Mouse (Mus musculus): Measurements from ENCODE around the gene Hist1h4m. TPM values are rescaled to one million over a fixed set of nuclear protein-coding genes. Genes with fewer than 3 reads are reported as not detected.

Gene Hist1h4m
- polyA plus RNA-seq, 1 experiment from 2014 or later = not detected

Small RNA genes lying within 50 kb of the gene (microRNA-seq; reads per million reads assigned to microRNA genes)
- gene Gm19658 = not detected
- gene Gm44346 = not detected
- gene Gm44466 = not detected

Other genes starting within 250 kb of the Hist1h4m start
- gene Olfr1364, start 230.0 kb upstream of the Hist1h4m start, polyA plus RNA-seq (2016; fragmentation: Nextera tagmentation; extraction: Ambion mirVana) = not detected in 2 replicates
- not detected in 2 replicates for gene Olfr1362, start 197.7 kb upstream of the Hist1h4m start, polyA plus RNA-seq (2016; fragmentation: Nextera tagmentation; extraction: Ambion mirVana)
- not detected in 2 replicates for gene Olfr11, start 169.2 kb upstream of the Hist1h4m start, polyA plus RNA-seq (2016; fragmentation: Nextera tagmentation; extraction: Ambion mirVana)
- not detected in 2 replicates for gene Olfr1361, start 148.4 kb upstream of the Hist1h4m start, polyA plus RNA-seq (2016; fragmentation: Nextera tagmentation; extraction: Ambion mirVana)
- not detected in 2 replicates for gene Olfr1360, start 134.3 kb upstream of the Hist1h4m start, polyA plus RNA-seq (2016; fragmentation: Nextera tagmentation; extraction: Ambion mirVana)
- not detected in 2 replicates for gene Olfr1359, start 113.6 kb upstream of the Hist1h4m start, polyA plus RNA-seq (2016; fragmentation: Nextera tagmentation; extraction: Ambion mirVana)
- gene Hist1h2bl, start 95.6 kb upstream of the Hist1h4m start, polyA plus RNA-seq (2016; fragmentation: Nextera tagmentation; extraction: Ambion mirVana) = 4.8 TPM in 1 of 2 replicates, not detected in the other
- gene Hist1h2ai, start 95.3 kb upstream of the Hist1h4m start, polyA plus RNA-seq (2016; fragmentation: Nextera tagmentation; extraction: Ambion mirVana) = 18.4 and 22.2 TPM in 2 replicates
- 13.8 and 14.8 TPM in 2 replicates for gene Hist1h3h, start 94.1 kb upstream of the Hist1h4m start, polyA plus RNA-seq (2016; fragmentation: Nextera tagmentation; extraction: Ambion mirVana)
- gene Hist1h2bm, start 89.7 kb upstream of the Hist1h4m start, polyA plus RNA-seq (2016; fragmentation: Nextera tagmentation; extraction: Ambion mirVana) = 5.8 and 5.9 TPM in 2 replicates
- gene Hist1h4j, start 76.7 kb upstream of the Hist1h4m start, polyA plus RNA-seq (2016; fragmentation: Nextera tagmentation; extraction: Ambion mirVana) = 0.74 and 0.86 TPM in 2 replicates
- 2.4 and 4.5 TPM in 2 replicates for gene Hist1h4k, start 61.2 kb upstream of the Hist1h4m start, polyA plus RNA-seq (2016; fragmentation: Nextera tagmentation; extraction: Ambion mirVana)
- 34.1 and 37.7 TPM in 2 replicates for gene Hist1h2ak, start 57.9 kb upstream of the Hist1h4m start, polyA plus RNA-seq (2016; fragmentation: Nextera tagmentation; extraction: Ambion mirVana)
- 4.9 and 5.2 TPM in 2 replicates for gene Hist1h2bn, start 57.6 kb upstream of the Hist1h4m start, polyA plus RNA-seq (2016; fragmentation: Nextera tagmentation; extraction: Ambion mirVana)
- gene Hist1h1b, start 31.1 kb upstream of the Hist1h4m start, polyA plus RNA-seq (2016; fragmentation: Nextera tagmentation; extraction: Ambion mirVana) = 44.0 and 46.6 TPM in 2 replicates
- 166 and 188 TPM in 2 replicates for gene Hist1h3i, start 28.4 kb upstream of the Hist1h4m start, polyA plus RNA-seq (2016; fragmentation: Nextera tagmentation; extraction: Ambion mirVana)
- 13.9 and 15.0 TPM in 2 replicates for gene Hist1h2an, start 24.5 kb upstream of the Hist1h4m start, polyA plus RNA-seq (2016; fragmentation: Nextera tagmentation; extraction: Ambion mirVana)
- gene Hist1h2bp, start 24.3 kb upstream of the Hist1h4m start, polyA plus RNA-seq (2016; fragmentation: Nextera tagmentation; extraction: Ambion mirVana) = 3.0 and 5.2 TPM in 2 replicates
- 23.9 and 32.5 TPM in 2 replicates for gene Hist1h2bq, start 1.5 kb upstream of the Hist1h4m start, polyA plus RNA-seq (2016; fragmentation: Nextera tagmentation; extraction: Ambion mirVana)
- not detected in 2 replicates for gene Hist1h2ao, start 1.3 kb upstream of the Hist1h4m start, polyA plus RNA-seq (2016; fragmentation: Nextera tagmentation; extraction: Ambion mirVana)
- gene Hist1h4n, start 20.4 kb downstream of the Hist1h4m start, polyA plus RNA-seq (2016; fragmentation: Nextera tagmentation; extraction: Ambion mirVana) = 12.5 and 13.8 TPM in 2 replicates
- gene Hist1h2ap, start 21.8 kb downstream of the Hist1h4m start, polyA plus RNA-seq (2016; fragmentation: Nextera tagmentation; extraction: Ambion mirVana) = 6,142 and 6,230 TPM in 2 replicates
- 24.5 and 30.9 TPM in 2 replicates for gene Hist1h2br, start 22.0 kb downstream of the Hist1h4m start, polyA plus RNA-seq (2016; fragmentation: Nextera tagmentation; extraction: Ambion mirVana)
- 24.5 and 26.7 TPM in 2 replicates for gene Zfp184, start 133.3 kb downstream of the Hist1h4m start, polyA plus RNA-seq (2016; fragmentation: Nextera tagmentation; extraction: Ambion mirVana)
- gene Pom121l2, start 169.4 kb downstream of the Hist1h4m start, polyA plus RNA-seq (2016; fragmentation: Nextera tagmentation; extraction: Ambion mirVana) = 0.13 TPM in 1 of 2 replicates, not detected in the other
- 0.28 TPM in 1 of 2 replicates, not detected in the other for gene Prss16, start 198.0 kb downstream of the Hist1h4m start, polyA plus RNA-seq (2016; fragmentation: Nextera tagmentation; extraction: Ambion mirVana)
- gene Hist1h2ah, start 223.8 kb downstream of the Hist1h4m start, polyA plus RNA-seq (2016; fragmentation: Nextera tagmentation; extraction: Ambion mirVana) = 7.0 and 22.0 TPM in 2 replicates
- gene Hist1h2bk, start 224.1 kb downstream of the Hist1h4m start, polyA plus RNA-seq (2016; fragmentation: Nextera tagmentation; extraction: Ambion mirVana) = 10.0 and 10.5 TPM in 2 replicates
- 44.5 and 46.9 TPM in 2 replicates for gene Hist1h4i, start 229.6 kb downstream of the Hist1h4m start, polyA plus RNA-seq (2016; fragmentation: Nextera tagmentation; extraction: Ambion mirVana)
- gene Hist1h2ag, start 231.2 kb downstream of the Hist1h4m start, polyA plus RNA-seq (2016; fragmentation: Nextera tagmentation; extraction: Ambion mirVana) = 82.7 and 84.6 TPM in 2 replicates
- gene Hist1h2bj, start 231.5 kb downstream of the Hist1h4m start, polyA plus RNA-seq (2016; fragmentation: Nextera tagmentation; extraction: Ambion mirVana) = 13.1 and 15.8 TPM in 2 replicates